Mouse (Mus musculus) G1E (cell line): ENCODE measurements at regions not wholly inside any gene's neighbourhood (a gene's known extent, or its start where the extent isn't known, plus 50 kb on each side); places are given as distances from the start of the nearest gene placed in this dataset.

Experiments
- CTCF ChIP-seq: IDR thresholded peaks from 2 replicates; pipeline ENCODE4 v1.5.1; 2012; ENCODE audit warnings: low read depth, low read length, inconsistent platforms, mixed read lengths
- POLR2AphosphoS5 ChIP-seq: IDR thresholded peaks from 2 replicates; pipeline ENCODE4 v1.6.1; 2012; ENCODE audit warnings: low read depth, low read length, inconsistent platforms; ENCODE audit not compliant: insufficient replicate concordance

- TF ChIP-seq CTCF (no peak), POLR2AphosphoS5 (no peak)
Measured at GRCm38 (mm10) chr11:21468465-21468864, 97.5 kb upstream of the Ugp2 start.
